Mouse (Mus musculus): Measurements from ENCODE around the gene Cdk11b.

DNA sequence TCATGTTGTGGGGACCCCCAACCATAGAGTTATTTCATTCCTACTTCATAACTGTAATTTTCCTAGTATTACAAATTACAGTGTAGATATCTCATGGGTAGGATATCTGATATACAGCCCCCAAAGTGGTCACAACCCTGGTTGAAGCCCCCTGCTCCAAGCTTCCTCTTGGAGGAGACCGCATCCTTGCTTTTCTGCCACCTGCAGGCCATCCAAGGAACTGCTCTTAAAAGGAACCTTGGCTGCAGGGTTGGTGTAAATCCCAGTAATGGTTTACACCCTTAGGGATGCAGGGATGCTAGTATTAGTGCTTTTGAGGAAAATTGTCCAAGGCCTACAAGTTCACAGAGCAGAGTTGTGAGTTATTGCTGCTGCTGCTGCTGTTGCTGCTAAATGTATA, 44.2 kb upstream of the Cdk11b start:
- TF ChIP-seq POLR2A (IDR thresholded peaks at IDR 0.05; ENCODE audit: borderline replicate concordance, extremely low read depth, insufficient read depth, insufficient read length, poor library complexity, severe bottlenecking) (no peak), CTCF (IDR thresholded peaks at IDR 0.05; ENCODE audit: borderline replicate concordance, extremely low read depth, insufficient read depth, insufficient read length) (peak; percentile 89)
